Mouse (Mus musculus) lung, postnatal 0 days (tissue): ENCODE measurements around the gene Mtrex. TPM values are rescaled to one million over a fixed set of nuclear protein-coding genes. Genes with fewer than 3 reads are reported as not detected.

Source experiments
- ATAC-seq: fragments of 200-750 bp; cut with Nextera tagmentation; 2 replicates; pipeline ENCODE4 v1.8.0; 2017; ENCODE audit warnings: moderate library complexity
- DNase-seq: peaks from one replicate; pipeline ENCODE4 v3.0.0-alpha.2; 2016; ENCODE audit warnings: low spot score
- H3K27ac ChIP-seq: fragments of 300-500 bp; sonication (generic); 2 replicates; pipeline ENCODE4 v1.5.1; 2014; ENCODE audit warnings: antibody characterized with exemption, mild to moderate bottlenecking, low read length, mixed read lengths
- H3K27me3 ChIP-seq: fragments of 300-500 bp; sonication (generic); replicated peaks from 2 replicates; pipeline ENCODE4 v1.6.1; 2014; ENCODE audit warnings: low read length, mixed read lengths; ENCODE audit not compliant: insufficient read depth
- H3K36me3 ChIP-seq: fragments of 300-500 bp; sonication (generic); 2 replicates; pipeline ENCODE4 v1.6.1; 2014; ENCODE audit warnings: low read length, mixed read lengths; ENCODE audit not compliant: insufficient read depth
- H3K4me1 ChIP-seq: fragments of 300-500 bp; sonication (generic); 2 replicates; pipeline ENCODE4 v1.6.1; 2014; ENCODE audit warnings: antibody characterized with exemption, low read depth, low read length, mixed read lengths; ENCODE audit not compliant: insufficient read depth
- H3K4me2 ChIP-seq: fragments of 300-500 bp; sonication (generic); replicated peaks from 2 replicates; pipeline ENCODE4 v1.6.1; 2014; ENCODE audit warnings: low read depth, mild to moderate bottlenecking, low read length, moderate library complexity, mixed read lengths
- H3K4me3 ChIP-seq: fragments of 300-500 bp; sonication (generic); 2 replicates; pipeline ENCODE4 v1.5.1; 2014; ENCODE audit warnings: low read depth, low read length
- H3K9ac ChIP-seq: fragments of 300-500 bp; sonication (generic); replicated peaks from 2 replicates; pipeline ENCODE4 v1.6.1; 2014; ENCODE audit warnings: low read depth, mild to moderate bottlenecking
- H3K9me3 ChIP-seq: fragments of 300-500 bp; sonication (generic); 2 replicates; pipeline ENCODE4 v1.6.1; 2016; ENCODE audit warnings: low read length, mixed read lengths
- CTCF ChIP-seq: IDR thresholded peaks from 2 replicates; pipeline ENCODE4 v1.5.1; 2016; ENCODE audit warnings: antibody characterized with exemption, mild to moderate bottlenecking
- EP300 ChIP-seq: IDR thresholded peaks from 2 replicates; pipeline ENCODE4 v1.6.1; 2016; ENCODE audit warnings: antibody characterized with exemption, mild to moderate bottlenecking, control low read depth
- WGBS: fragments of 180-500 bp; shearing (Covaris S2); extraction: QIAGEN DNeasy Blood & Tissue Kit; methylation state at CpG from one replicate; pipeline ENCODE4 v1.1.7; 2014; 5-methylcytosine and 5-hydroxymethylcytosine counted together
- polyA plus RNA-seq: library from polyadenylated mRNA; unstranded; fragments of >200 nt; fragmentation: Nextera tagmentation; extraction: Ambion mirVana; gene quantifications from 2 replicates; pipeline ENCODE4 v1.2.1, GENCODE M21; 2015

The Mtrex gene
- polyA plus RNA-seq, 1 experiment from 2014 or later: 24.3 TPM

DNA sequence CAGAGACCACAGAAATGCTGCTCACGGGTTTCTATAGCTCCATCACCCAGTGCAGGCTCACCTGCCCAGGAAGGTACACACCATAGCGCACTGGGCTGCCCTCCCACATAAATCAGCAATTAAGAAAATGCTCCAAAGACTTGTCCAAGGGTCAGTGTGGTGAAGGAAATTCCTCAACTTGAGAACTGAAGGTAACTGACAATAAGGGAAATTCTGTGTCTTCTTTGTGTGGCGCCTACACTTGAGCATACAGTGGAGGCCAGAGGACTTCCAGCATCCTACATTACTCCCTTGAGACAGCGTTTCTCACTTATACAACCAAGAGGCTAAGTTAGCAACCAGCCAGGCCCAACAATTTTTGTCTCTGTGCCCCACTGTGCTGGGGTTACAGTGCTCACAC, 1.2 kb downstream of the Mtrex start:
- no peak overlapping the region for H3K27ac ChIP-seq
- no peaks in the 10 kb centered on the region for H3K27me3 ChIP-seq
- peak overlapping the region; percentile 71; the same call in 1 of the 2 replicates for H3K4me3 ChIP-seq
- H3K4me1 ChIP-seq: peaks cover 6% of the 10 kb centered on the region
- peak overlapping the region; percentile 91 for H3K4me2 ChIP-seq
- TF ChIP-seq EP300: no peak
- TF ChIP-seq CTCF: no peak
- H3K9ac ChIP-seq: no peak overlapping the region
- DNase-seq: no peak
- no peaks in the 10 kb centered on the region for H3K9me3 ChIP-seq
- no peak for ATAC-seq
- 60% methylated on average over 4 of the region's 4 CpGs for WGBS
- H3K36me3 ChIP-seq: no peaks in the 10 kb centered on the region

DNA sequence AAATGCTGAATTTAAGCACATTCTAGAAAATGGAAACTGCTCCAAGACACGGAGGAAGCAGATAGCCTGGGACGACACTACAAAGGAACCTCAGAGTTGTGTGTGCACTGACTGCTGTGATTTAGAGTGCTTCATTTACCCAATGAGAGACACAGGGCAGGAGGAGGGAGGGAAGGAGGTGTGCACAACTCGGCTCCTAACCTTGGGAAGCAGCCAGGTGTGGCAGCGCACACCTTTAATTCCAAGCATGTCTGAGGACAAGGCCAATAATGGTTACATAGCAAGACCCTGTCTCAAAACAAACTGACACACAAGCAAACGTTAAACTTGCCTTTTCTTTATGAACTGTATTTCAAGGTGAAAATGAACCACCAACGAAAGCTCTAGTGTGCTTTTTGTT, 1.9 kb downstream of the Mtrex start:
- DNase-seq: peak; percentile 24

DNA sequence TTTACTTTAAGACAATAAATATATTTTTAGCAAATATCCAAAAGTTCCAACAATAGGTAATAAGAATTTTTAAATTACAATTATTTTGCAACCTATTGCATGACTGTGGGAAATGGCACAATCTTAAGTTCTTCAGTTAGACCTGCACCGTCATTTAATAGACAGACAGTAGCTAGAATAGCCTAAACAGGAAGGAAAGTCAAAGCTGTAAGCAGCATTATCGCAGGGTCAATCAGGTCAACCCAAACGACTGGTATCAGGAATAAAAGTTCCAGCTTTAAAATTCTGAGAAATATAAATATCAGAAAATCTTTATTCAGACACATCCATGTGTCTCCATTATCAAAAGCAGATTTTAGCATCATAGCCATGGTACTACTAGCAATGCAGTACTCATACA, 6.3 kb downstream of the Mtrex start:
- no peak for DNase-seq
- H3K9me3 ChIP-seq: no peaks in the 10 kb centered on the region
- WGBS: 81% methylated on average over 3 of the region's 3 CpGs
- H3K4me2 ChIP-seq: no peak overlapping the region
- H3K9ac ChIP-seq: no peak overlapping the region
- H3K36me3 ChIP-seq: peaks cover 3% of the 10 kb centered on the region; the same call in 1 of the 2 replicates
- no peak for TF ChIP-seq EP300
- no peak for TF ChIP-seq CTCF
- no peak overlapping the region for H3K27ac ChIP-seq
- H3K27me3 ChIP-seq: no peaks in the 10 kb centered on the region
- peaks cover 1% of the 10 kb centered on the region for H3K4me1 ChIP-seq
- H3K4me3 ChIP-seq: no peak overlapping the region
- no peak for ATAC-seq

More for the DNA sequence above, 1.9 kb downstream of the Mtrex start:
- H3K9me3 ChIP-seq: no peaks in the 10 kb centered on the region
- H3K36me3 ChIP-seq: no peaks in the 10 kb centered on the region
- ATAC-seq: no peak
- TF ChIP-seq EP300 (no peak), CTCF (no peak)
- H3K27me3 ChIP-seq: no peaks in the 10 kb centered on the region
- H3K9ac ChIP-seq: no peak overlapping the region
- H3K4me3 ChIP-seq: no peak overlapping the region
- no peak overlapping the region for H3K27ac ChIP-seq
- 47% methylated on average over 6 of the region's 6 CpGs for WGBS
- H3K4me1 ChIP-seq: peaks cover 6% of the 10 kb centered on the region
- H3K4me2 ChIP-seq: 0 out of 2 replicates have a peak overlapping the region, but pooled peaks have one; percentile 11

- Histone ChIP-seq H3K27me3 (no peaks in the 10 kb centered on the region), H3K27ac (no peak overlapping the region), H3K36me3 (peaks cover 3% of the 10 kb centered on the region; the same call in 1 of the 2 replicates), H3K4me1 (no peaks in the 10 kb centered on the region), H3K9ac (no peak overlapping the region), H3K9me3 (no peaks in the 10 kb centered on the region), H3K4me2 (no peak overlapping the region), H3K4me3 (no peak overlapping the region)
- ATAC-seq: no peak
- no peak for TF ChIP-seq CTCF
- TF ChIP-seq EP300: no peak
- WGBS: 78% methylated on average over 4 of the region's 4 CpGs
- DNase-seq: no peak
Measured at GRCm38 (mm10) chr13:112919141-112919865, 7.9 kb downstream of the Mtrex start.

DNA sequence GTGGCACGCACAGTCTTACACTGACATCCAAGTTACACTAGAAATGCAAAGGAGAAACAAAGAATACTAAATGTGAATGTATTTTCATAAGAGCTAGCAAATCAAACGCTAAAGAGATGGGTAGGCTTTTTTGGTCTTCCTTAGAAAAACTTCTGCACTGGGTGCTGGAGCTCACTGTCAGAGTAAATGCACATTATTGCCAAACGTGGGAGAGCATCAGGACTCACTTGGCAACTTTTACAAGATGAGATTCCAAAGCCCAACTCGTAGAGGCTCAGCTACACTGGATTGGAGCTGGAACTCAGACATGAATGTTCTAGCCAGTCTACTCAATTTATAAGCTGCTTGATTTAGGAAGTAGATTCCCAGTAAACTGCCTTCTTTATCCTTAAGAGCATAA, 16.8 kb downstream of the Mtrex start:
- Histone ChIP-seq H3K4me3 (no peak overlapping the region), H3K27ac (no peak overlapping the region), H3K36me3 (0 out of 2 replicates have a peak, but pooled peaks cover 9% of the 10 kb centered on the region), H3K4me2 (no peak overlapping the region), H3K4me1 (no peaks in the 10 kb centered on the region), H3K9ac (no peak overlapping the region), H3K27me3 (no peaks in the 10 kb centered on the region), H3K9me3 (no peaks in the 10 kb centered on the region)
- TF ChIP-seq EP300 (no peak), CTCF (no peak)
- DNase-seq: no peak
- no peak for ATAC-seq
- WGBS: 80% methylated on average over 4 of the region's 4 CpGs

DNA sequence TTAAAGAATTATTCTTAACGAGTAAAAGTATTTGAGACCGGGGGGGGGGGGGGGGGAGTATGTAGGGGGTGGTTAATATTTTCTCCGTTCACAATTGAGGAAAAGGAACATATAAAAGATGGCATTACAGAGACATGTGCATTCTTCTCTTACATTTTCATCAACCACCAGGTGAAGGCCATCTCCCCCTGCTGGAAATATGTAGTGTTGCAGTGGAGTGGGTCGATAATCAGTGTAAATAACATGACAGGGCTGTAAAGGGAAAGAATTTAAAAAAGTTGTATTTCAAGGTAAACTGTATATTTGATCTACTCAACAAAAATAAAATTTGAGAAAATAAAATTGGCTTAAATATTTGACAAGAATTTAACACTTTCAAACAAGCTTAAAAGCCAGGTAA, 17.5 kb downstream of the Mtrex start:
- no peaks in the 10 kb centered on the region for H3K4me1 ChIP-seq
- no peak for TF ChIP-seq EP300
- TF ChIP-seq CTCF: peak; percentile 86
- DNase-seq: peak; percentile 59
- 48% methylated on average over 4 of the region's 4 CpGs for WGBS
- no peaks in the 10 kb centered on the region for H3K27me3 ChIP-seq
- H3K36me3 ChIP-seq: peaks cover 14% of the 10 kb centered on the region; the same call in 1 of the 2 replicates
- no peak overlapping the region for H3K27ac ChIP-seq
- no peak overlapping the region for H3K9ac ChIP-seq
- no peaks in the 10 kb centered on the region for H3K9me3 ChIP-seq
- H3K4me3 ChIP-seq: no peak overlapping the region
- H3K4me2 ChIP-seq: no peak overlapping the region
- ATAC-seq: no peak
